Mouse (Mus musculus): ENCODE results near the gene Tom1l2.

DNA sequence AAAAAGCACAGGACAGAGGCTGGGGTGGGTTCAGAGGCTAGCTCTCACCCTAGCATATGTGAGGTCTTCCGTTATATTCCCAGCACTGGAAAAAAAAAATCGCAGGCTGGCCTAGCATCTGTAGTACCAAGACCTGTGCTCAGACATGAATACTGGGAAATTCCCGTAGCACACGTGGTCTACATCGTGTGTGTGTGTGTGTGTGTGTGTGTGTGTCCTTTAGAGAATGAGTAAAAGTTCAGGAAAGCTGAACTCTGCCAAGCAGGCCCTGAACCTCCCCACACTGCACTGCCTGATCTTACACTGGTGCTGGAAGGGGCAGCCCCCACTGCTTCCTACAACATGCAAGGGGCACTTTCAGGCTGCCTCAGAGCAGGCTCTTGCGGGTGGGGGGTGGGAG lies 21.8 kb upstream of the Tom1l2 start:
- TF ChIP-seq CTCF (IDR thresholded peaks at IDR 0.05; ENCODE audit: borderline replicate concordance, extremely low read depth, insufficient read depth, insufficient read length), result no peak
- TF ChIP-seq POLR2A (IDR thresholded peaks at IDR 0.05; ENCODE audit: borderline replicate concordance, extremely low read depth, insufficient read depth, insufficient read length, poor library complexity, severe bottlenecking), result no peak

Data from brain, embryonic 14.5 days (tissue).